Mouse (Mus musculus): ENCODE data around the gene Itm2c. TPM values are rescaled to one million over a fixed set of nuclear protein-coding genes. Genes with fewer than 3 reads are reported as not detected.

The Itm2c gene
- total and polyA plus RNA-seq, 3 experiments: 76.6 to 107 (median 96.2) TPM

Other genes starting within 250 kb of the Itm2c start
- 21.1 and 24.7 TPM in 2 replicates for gene Sp100, start 244.3 kb upstream of the Itm2c start, total RNA-seq (2012; rRNA removed)
- 64.6 and 74.0 TPM in 2 replicates for gene Sp100, start 244.3 kb upstream of the Itm2c start, total RNA-seq (2014; rRNA removed)
- gene Sp100, start 244.3 kb upstream of the Itm2c start, polyA plus RNA-seq (2012; ENCODE audit: insufficient read length, low read depth): 54.1 and 59.5 TPM in 2 replicates
- 55.8 and 64.7 TPM in 2 replicates for gene A630001G21Rik, start 115.6 kb upstream of the Itm2c start, total RNA-seq (2012; rRNA removed)
- 151 and 164 TPM in 2 replicates for gene A630001G21Rik, start 115.6 kb upstream of the Itm2c start, total RNA-seq (2014; rRNA removed)
- 130 and 139 TPM in 2 replicates for gene A630001G21Rik, start 115.6 kb upstream of the Itm2c start, polyA plus RNA-seq (2012; ENCODE audit: insufficient read length, low read depth)
- 90.2 and 101 TPM in 2 replicates for gene Cab39, start 100.8 kb upstream of the Itm2c start, total RNA-seq (2012; rRNA removed)
- 239 and 263 TPM in 2 replicates for gene Cab39, start 100.8 kb upstream of the Itm2c start, total RNA-seq (2014; rRNA removed)
- gene Cab39, start 100.8 kb upstream of the Itm2c start, polyA plus RNA-seq (2012; ENCODE audit: insufficient read length, low read depth): 98.4 and 111 TPM in 2 replicates
- 0.08 and 0.17 TPM in 2 replicates for gene 4933407L21Rik, start 34.2 kb downstream of the Itm2c start, total RNA-seq (2012; rRNA removed)
- 0.19 and 0.36 TPM in 2 replicates for gene 4933407L21Rik, start 34.2 kb downstream of the Itm2c start, total RNA-seq (2014; rRNA removed)
- 0.31 and 0.71 TPM in 2 replicates for gene 4933407L21Rik, start 34.2 kb downstream of the Itm2c start, polyA plus RNA-seq (2012; ENCODE audit: insufficient read length, low read depth)
- gene Gpr55, start 66.7 kb downstream of the Itm2c start, total RNA-seq (2012; rRNA removed): 24.3 and 25.6 TPM in 2 replicates
- 16.2 and 16.4 TPM in 2 replicates for gene Gpr55, start 66.7 kb downstream of the Itm2c start, total RNA-seq (2014; rRNA removed)
- gene Gpr55, start 66.7 kb downstream of the Itm2c start, polyA plus RNA-seq (2012; ENCODE audit: insufficient read length, low read depth): 17.3 and 20.3 TPM in 2 replicates
- not detected in 2 replicates for gene Spata3, start 122.5 kb downstream of the Itm2c start, total RNA-seq (2012; rRNA removed)
- not detected in 2 replicates for gene Spata3, start 122.5 kb downstream of the Itm2c start, total RNA-seq (2014; rRNA removed)
- gene Spata3, start 122.5 kb downstream of the Itm2c start, polyA plus RNA-seq (2012; ENCODE audit: insufficient read length, low read depth): not detected in 2 replicates
- not detected in 2 replicates for gene 2810459M11Rik, start 151.6 kb downstream of the Itm2c start, total RNA-seq (2012; rRNA removed)
- not detected in 2 replicates for gene 2810459M11Rik, start 151.6 kb downstream of the Itm2c start, total RNA-seq (2014; rRNA removed)
- gene 2810459M11Rik, start 151.6 kb downstream of the Itm2c start, polyA plus RNA-seq (2012; ENCODE audit: insufficient read length, low read depth): not detected in 2 replicates
- 87.6 and 129 TPM in 2 replicates for gene Psmd1, start 170.1 kb downstream of the Itm2c start, total RNA-seq (2012; rRNA removed)
- gene Psmd1, start 170.1 kb downstream of the Itm2c start, total RNA-seq (2014; rRNA removed): 134 and 156 TPM in 2 replicates
- 191 and 196 TPM in 2 replicates for gene Psmd1, start 170.1 kb downstream of the Itm2c start, polyA plus RNA-seq (2012; ENCODE audit: insufficient read length, low read depth)
- 0.08 TPM in 1 of 2 replicates, not detected in the other for gene Htr2b, start 217.7 kb downstream of the Itm2c start, total RNA-seq (2012; rRNA removed)
- not detected in 2 replicates for gene Htr2b, start 217.7 kb downstream of the Itm2c start, total RNA-seq (2014; rRNA removed)
- gene Htr2b, start 217.7 kb downstream of the Itm2c start, polyA plus RNA-seq (2012; ENCODE audit: insufficient read length, low read depth): 0.47 and 0.61 TPM in 2 replicates
- gene Gm21972, start 239.4 kb downstream of the Itm2c start, total RNA-seq (2012; rRNA removed): 0.47 and 1.6 TPM in 2 replicates
- gene Gm21972, start 239.4 kb downstream of the Itm2c start, total RNA-seq (2014; rRNA removed): 4.4 and 5.3 TPM in 2 replicates
- gene Gm21972, start 239.4 kb downstream of the Itm2c start, polyA plus RNA-seq (2012; ENCODE audit: insufficient read length, low read depth): 38.2 and 78.8 TPM in 2 replicates

All from CH12.LX (cell line).